Mouse (Mus musculus) embryo, embryonic 11.5 days (tissue): ENCODE results near the gene Trappc3.

Experiments used
- DNase-seq: peaks from one replicate; pipeline ENCODE4 v3.0.0-alpha.2; 2012; ENCODE audit warnings: low read depth, low spot score

The Trappc3 gene

DNA sequence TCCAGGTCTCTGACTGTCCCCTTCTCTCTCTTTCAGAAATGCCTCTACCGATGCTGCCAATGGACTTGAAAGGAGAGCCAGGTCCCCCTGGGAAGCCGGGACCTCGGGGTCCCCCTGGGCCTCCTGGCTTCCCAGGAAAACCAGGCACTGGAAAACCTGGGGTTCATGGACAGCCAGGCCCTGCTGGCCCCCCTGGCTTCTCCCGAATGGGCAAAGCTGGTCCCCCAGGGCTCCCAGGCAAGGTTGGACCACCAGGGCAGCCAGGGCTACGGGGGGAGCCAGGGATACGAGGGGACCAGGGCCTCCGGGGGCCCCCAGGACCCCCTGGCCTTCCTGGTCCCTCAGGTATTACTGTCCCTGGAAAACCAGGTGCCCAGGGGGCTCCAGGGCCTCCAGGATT is 48.2 kb downstream of the Trappc3 start:
- DNase-seq: no peak

DNA sequence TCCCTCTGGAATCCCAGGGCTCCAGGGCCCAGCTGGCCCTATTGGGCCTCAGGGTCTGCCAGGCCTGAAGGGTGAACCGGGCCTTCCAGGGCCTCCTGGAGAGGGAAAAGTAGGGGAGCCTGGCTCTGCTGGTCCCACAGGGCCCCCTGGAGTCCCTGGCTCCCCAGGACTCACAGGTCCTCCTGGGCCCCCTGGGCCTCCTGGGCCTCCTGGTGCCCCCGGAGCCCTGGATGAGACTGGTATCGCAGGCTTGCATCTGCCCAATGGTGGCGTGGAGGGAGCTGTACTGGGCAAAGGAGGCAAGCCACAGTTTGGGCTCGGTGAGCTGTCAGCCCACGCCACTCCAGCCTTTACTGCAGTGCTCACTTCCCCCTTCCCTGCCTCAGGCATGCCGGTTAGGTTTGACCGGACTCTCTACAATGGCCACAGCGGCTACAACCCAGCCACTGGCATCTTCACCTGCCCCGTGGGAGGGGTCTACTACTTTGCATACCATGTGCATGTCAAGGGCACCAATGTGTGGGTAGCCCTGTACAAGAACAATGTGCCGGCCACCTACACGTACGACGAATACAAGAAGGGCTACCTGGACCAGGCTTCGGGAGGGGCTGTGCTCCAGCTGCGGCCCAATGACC is 49.6 kb downstream of the Trappc3 start:
- no peak for DNase-seq

DNA sequence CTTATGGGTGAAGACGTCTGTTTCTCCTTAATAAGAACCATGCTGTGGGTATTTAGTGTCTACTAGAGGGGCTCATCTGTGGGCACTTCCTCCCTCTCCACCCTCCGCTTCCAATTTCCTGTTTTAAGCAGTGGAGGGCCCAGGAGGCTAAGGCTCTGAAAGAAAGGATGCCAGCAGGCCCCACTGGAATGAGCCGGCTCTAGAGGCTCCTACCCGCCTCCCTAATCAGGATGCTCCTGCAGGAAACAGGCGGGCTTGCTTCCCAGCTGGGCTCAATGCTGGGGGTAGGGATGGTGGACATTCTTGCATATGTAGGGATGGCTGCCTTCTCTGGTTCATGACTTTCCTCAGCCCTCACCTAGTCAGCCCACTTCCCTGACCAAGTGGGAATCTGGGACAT is 51.1 kb downstream of the Trappc3 start:
- no peak for DNase-seq

DNA sequence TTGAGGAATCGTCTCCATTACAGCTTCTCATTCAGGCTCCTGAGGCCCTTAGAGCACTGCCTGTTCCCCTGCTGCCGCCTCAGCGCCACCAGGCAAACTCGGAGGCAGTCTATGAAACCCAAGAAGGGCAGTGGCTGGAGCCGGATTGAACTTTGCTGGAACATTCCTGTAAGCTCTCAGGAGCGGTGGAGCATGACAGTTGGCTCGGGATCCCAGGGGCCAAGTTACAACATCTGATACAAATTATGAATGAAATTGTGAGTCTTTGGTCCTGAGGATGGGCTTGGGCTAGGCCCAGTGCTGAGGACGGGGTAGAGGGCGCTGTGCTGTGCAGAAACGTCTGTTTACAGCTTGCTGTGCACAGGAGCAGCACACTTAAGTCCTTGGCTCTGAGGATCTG is 52.3 kb downstream of the Trappc3 start:
- DNase-seq: peak; percentile 22

DNA sequence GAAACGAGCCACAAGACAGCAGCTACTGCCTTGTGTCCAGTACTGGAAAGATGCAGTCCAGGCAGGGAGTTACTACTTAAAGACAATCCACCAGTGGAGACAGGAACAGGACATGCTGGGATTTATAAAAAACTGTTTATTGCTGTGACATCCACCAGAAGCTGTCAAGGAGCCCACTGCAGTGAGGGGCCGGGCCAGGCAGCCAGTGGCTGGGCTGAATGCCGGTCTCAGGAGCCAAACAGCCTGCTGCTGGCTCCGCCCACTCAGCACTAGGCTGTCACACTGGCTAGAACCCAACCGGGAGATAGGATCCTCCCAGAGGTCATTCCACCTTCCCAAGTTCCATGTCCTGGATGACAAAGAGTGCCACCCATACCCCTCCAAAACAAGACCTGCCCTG is 53.8 kb downstream of the Trappc3 start:
- DNase-seq: no peak

DNA sequence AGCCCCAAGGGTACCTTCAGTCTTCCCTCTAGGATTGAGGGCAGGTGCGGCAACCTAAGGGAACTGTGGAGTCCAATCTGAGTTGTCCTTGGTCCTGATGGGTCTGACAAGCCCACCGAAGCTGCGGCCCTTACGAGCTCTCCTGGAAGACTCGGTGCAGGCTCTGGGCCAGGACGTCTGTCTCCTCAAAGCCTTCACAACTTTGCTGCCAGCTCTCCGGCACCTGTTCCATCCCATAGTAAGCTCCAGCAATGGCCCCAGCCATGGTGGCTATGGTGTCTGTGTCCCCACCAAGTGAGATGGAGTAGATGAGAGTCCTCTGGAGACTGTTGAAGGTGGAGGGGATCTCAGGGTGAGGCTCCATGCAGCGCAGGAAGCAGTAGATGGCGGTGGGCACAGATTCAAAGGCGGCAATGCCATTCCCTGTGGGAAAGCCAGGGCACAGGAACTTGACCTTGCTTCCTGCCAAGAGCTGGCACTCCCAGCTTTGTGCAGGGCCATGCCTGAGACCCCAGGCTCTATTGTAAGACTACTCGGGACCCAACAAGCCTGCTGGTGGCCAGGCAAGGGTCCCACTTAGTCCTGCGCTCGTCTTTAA is 54.4 kb downstream of the Trappc3 start:
- DNase-seq: no peak

DNA sequence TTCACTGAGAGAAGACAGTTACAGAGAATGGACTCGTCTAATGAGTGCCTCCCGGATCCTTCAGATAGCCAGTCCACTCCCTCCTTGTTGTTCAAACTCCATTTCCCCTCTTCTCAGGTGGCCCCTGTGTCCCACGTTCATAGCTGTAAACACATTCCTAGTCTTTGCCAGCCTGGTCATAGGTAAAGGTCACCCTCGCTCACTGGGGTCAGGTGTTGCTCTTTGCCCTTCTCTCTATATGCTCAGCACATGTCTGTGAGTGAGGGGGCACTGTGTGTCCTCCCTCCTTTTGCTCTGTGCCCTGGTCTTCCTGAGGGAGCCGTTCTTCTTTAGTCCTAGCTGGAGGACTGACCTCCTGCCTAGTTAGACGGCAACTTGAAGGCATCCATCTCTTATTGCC is 57.7 kb downstream of the Trappc3 start:
- no peak for DNase-seq

DNA sequence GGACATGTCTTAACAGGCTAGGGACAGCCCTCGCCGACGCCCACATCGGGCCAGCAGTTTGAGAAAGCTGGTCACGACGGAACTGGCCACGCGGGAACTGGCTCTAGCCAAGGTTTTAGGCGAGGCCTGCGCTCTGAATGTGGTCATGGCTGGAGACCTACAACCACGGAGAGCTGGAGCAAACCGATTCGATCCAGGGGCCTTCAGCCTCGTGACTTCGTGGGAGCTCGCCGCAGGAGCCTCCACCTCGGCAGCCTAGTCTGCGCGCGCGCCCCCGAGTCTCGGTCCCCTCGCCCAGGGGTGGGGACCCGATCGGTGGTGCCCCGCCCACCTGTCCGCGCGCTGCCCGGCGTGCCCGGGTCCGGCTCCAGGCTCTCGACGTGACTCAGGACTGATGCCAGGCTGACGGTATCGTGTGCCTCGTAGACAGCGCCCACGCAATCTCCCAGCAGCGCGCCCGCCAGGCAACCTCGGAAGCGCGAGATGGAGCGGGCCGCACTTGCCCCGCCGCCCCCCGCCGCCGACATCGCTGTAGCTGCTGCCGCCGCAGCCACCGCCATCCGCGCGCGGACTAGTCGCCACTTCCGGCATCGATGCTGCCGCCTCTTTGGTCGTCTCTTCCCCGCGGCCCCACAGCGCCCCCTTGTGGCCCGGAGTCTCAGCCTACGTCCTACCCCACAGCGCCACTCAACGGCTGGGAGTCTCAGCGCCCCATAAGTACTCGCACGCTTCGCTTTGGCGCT is 59.2 kb downstream of the Trappc3 start, which contains the start of gene Adprhl2:
Adprhl2 (minus strand) TSS at position 593 of the 743 bp plus-strand sequence.
- peak; percentile 97 for DNase-seq

DNA sequence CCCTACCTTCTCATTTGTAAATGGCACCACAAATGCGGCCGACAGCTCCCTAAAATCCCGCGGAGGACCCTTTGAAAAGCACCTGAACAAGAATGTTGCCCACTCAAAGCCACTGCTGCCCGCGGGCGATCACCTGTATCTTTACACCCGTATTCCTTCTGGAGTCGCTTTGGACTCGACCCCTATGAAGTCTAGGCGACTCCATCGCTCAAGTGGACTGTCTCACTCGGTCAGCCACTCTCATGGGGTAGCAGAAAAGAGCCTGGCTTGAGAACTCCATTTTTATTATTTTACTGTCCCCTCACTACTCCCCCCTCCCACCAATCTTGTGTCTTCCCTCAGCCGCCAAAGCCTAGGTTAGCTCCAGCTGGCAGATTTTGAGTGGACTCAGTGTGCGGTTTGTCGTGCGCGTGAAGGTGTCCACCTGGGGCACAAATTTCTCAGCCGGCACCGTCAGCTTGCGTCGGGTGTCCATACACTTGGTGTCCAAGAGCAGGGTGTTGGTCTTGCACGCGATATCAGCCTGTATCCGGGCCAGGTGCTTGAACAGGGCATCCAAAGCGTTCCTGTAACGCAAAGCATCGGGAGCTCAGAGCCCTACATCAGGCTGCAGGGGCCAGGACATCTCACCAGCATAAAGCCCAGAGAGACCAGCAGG is 59.9 kb downstream of the Trappc3 start:
- no peak for DNase-seq

DNA sequence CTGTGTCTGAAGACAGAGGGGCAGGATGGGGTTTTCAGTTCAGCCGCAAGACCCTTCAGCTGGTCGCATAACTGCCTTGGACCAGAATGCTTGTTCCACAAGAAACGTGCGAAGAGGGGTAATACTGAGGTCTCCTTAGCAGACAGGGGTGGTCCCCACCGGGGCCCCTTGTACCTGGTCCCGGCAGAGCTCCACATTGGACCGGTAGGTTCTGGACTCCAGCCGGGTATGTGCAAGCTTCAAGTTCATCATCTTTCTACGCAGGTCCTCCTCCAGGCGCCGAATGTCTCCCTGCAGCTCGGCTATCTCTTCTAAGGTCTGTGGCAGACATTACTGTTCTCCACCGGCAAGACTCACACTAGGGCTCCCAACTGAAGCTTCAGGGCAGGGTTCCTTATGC is 60.5 kb downstream of the Trappc3 start:
- DNase-seq: no peak

DNA sequence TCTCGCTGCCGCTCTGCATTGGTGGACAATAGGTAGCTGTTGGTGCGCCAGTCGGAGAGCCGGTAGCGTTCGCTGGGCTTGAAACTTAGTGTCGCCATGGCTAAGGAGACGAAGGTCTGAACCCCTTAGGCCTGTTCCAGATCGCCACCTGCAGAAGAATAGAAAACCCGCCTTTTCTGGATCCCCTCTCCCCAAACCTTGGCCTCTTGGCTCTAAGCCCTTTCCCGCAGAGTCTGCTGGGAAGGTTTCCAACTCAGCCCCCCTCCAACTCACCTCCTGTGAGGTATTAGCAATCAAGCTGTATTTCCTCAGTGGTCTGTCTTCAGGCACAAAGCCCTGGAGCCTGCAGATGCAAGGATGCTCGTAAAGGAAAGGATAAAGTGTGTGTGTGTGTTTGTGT is 62.7 kb downstream of the Trappc3 start:
- DNase-seq: no peak

DNA sequence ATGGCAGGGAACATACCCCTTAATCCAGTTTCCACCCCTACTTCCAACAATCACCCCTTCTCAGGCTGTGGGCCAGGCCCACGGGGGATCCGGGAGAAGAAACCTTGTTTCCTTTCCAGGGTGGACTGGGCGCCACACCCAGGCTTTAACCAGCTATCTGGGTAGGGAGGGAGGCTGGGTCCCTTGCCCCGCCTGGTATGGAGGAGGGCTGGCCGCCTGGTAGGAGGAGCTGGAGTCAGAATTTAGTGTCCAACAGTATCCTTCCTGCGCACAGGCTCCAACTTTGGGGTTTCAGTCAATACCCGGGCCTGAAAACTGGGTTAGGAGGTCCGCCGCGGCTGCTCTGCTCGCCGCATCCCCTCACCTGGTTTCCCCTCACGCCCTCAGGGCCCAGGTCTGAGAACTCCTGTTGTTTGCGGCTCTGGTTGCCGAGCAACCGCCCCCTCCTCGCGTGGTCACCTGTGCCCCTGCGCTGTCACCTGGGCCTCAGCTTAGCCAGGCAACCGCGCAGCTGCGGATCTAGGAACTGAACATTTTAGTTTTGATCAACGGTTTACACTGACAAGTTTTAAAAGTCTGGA is 63.2 kb downstream of the Trappc3 start, which contains the start of gene Tekt2:
Tekt2 (minus strand) TSS at position 408 of the 581 bp plus-strand sequence.
- DNase-seq: no peak
